Mouse (Mus musculus) CH12.LX (cell line): ENCODE data around the gene Ctdspl. TPM values are rescaled to one million over a fixed set of nuclear protein-coding genes. Genes with fewer than 3 reads are reported as not detected.

Experiments used
- DNase-seq: peaks from one replicate; pipeline ENCODE4 v3.0.0-alpha.2; 2013; ENCODE audit errors: extremely low read depth
- H3K27ac ChIP-seq: 2 replicates; pipeline ENCODE4 v1.5.1; 2012; ENCODE audit warnings: low read depth, mild to moderate bottlenecking, control low read depth, moderate library complexity; ENCODE audit not compliant: insufficient read depth
- H3K27me3 ChIP-seq: replicated peaks from 2 replicates; pipeline ENCODE3; 2012; ENCODE audit warnings: inconsistent platforms
- H3K36me3 ChIP-seq, 2 experiments: replicated peaks in 1 of 2; 2 replicates each; pipeline versions ENCODE3 to v1.6.1; 2012; ENCODE audit warnings: inconsistent platforms in 1 of 2, low read length in 1 of 2, mild to moderate bottlenecking in 1 of 2, mixed read lengths in 1 of 2, moderate library complexity in 1 of 2; ENCODE audit not compliant: control insufficient read depth in 1 of 2, insufficient read depth in 1 of 2
- H3K4me1 ChIP-seq, 2 experiments: 2 replicates each; pipeline ENCODE4 v1.6.1; 2012; ENCODE audit warnings: inconsistent platforms in 1 of 2, moderate library complexity in 1 of 2; ENCODE audit not compliant: insufficient read depth in 2 of 2, control insufficient read depth in 1 of 2
- H3K4me2 ChIP-seq: 2 replicates; pipeline ENCODE4 v1.6.1; 2012; ENCODE audit warnings: low read depth, mild to moderate bottlenecking, control low read depth; ENCODE audit not compliant: poor library complexity, insufficient read depth, severe bottlenecking
- H3K4me3 ChIP-seq, 3 experiments: fragments of 150-350 bp in 1 of 3; sonication (generic) in 1 of 3; replicated peaks in 1 of 3; 2 replicates each; pipeline versions ENCODE3 to v1.5.1; 2011 to 2012; ENCODE audit warnings: low read depth in 2 of 3, low read length in 2 of 3, mild to moderate bottlenecking in 2 of 3, moderate library complexity in 2 of 3, control low read depth in 1 of 3, improper control_type of control experiment in 1 of 3, inconsistent platforms in 1 of 3, mixed read lengths in 1 of 3; ENCODE audit not compliant: poor library complexity in 1 of 3
- H3K79me2 ChIP-seq: replicated peaks from 2 replicates; pipeline ENCODE4 v1.6.1; 2012; ENCODE audit warnings: mild to moderate bottlenecking, moderate library complexity; ENCODE audit not compliant: control insufficient read depth, poor library complexity, insufficient read depth, severe bottlenecking; ENCODE audit errors: extremely low read depth
- H3K9ac ChIP-seq: 2 replicates; pipeline ENCODE4 v1.6.1; 2012; ENCODE audit warnings: low read depth, mild to moderate bottlenecking, control low read depth, moderate library complexity; ENCODE audit not compliant: insufficient read depth
- H3K9me3 ChIP-seq: replicated peaks from 2 replicates; pipeline ENCODE3; 2012; ENCODE audit warnings: low read length, inconsistent platforms, mixed read lengths
- BHLHE40 ChIP-seq: IDR thresholded peaks from 2 replicates; pipeline ENCODE4 v1.6.1; 2011; ENCODE audit warnings: mild to moderate bottlenecking, low read depth, low read length, improper control_type of control experiment
- CHD1 ChIP-seq: IDR thresholded peaks from 2 replicates; pipeline ENCODE4 v1.6.1; 2012; ENCODE audit warnings: low read depth, low read length, improper control_type of control experiment, inconsistent platforms
- CTCF ChIP-seq, 2 experiments: IDR thresholded peaks in 1 of 2; conservative IDR thresholded peaks in 1 of 2; 2 replicates each; pipeline ENCODE4 v1.5.1; 2011 to 2012; ENCODE audit warnings: low read depth in 2 of 2, low read length in 2 of 2, improper control_type of control experiment in 1 of 2, inconsistent platforms in 1 of 2, mild to moderate bottlenecking in 1 of 2, moderate library complexity in 1 of 2
- E2F4 ChIP-seq: IDR thresholded peaks from 2 replicates; pipeline ENCODE4 v1.6.1; 2011; ENCODE audit warnings: low read depth, low read length, improper control_type of control experiment; ENCODE audit not compliant: insufficient replicate concordance
- ELF1 ChIP-seq: IDR thresholded peaks from 2 replicates; pipeline ENCODE4 v1.6.1; 2014; ENCODE audit warnings: low read depth, mild to moderate bottlenecking, inconsistent platforms, low read length, improper control_type of control experiment
- EP300 ChIP-seq: IDR thresholded peaks from 2 replicates; pipeline ENCODE4 v1.6.1; 2011; ENCODE audit warnings: low read length, improper control_type of control experiment
- ETS1 ChIP-seq: conservative IDR thresholded peaks from 2 replicates; pipeline ENCODE4 v1.6.1; 2012; ENCODE audit warnings: low read depth, mild to moderate bottlenecking, inconsistent platforms, low read length, improper control_type of control experiment, moderate library complexity
- HCFC1 ChIP-seq: IDR thresholded peaks from 2 replicates; pipeline ENCODE4 v1.6.1; 2012; ENCODE audit warnings: low read depth, mild to moderate bottlenecking, inconsistent platforms, low read length, improper control_type of control experiment
- IRF4 ChIP-seq: IDR thresholded peaks from 2 replicates; pipeline ENCODE4 v1.6.1; 2014; ENCODE audit warnings: low read depth, mild to moderate bottlenecking, inconsistent platforms, low read length, improper control_type of control experiment
- JUN ChIP-seq: IDR thresholded peaks from 2 replicates; pipeline ENCODE4 v1.6.1; 2011; ENCODE audit warnings: low read depth, mild to moderate bottlenecking, low read length, improper control_type of control experiment, moderate library complexity; ENCODE audit not compliant: insufficient read depth
- JUND ChIP-seq: conservative IDR thresholded peaks from 2 replicates; pipeline ENCODE4 v1.6.1; 2011; ENCODE audit warnings: low read depth, low read length, improper control_type of control experiment
- MAX ChIP-seq: IDR thresholded peaks from 2 replicates; pipeline ENCODE4 v1.6.1; 2011; ENCODE audit warnings: low read length, improper control_type of control experiment
- MAZ ChIP-seq: IDR thresholded peaks from 2 replicates; pipeline ENCODE4 v1.6.1; 2012; ENCODE audit warnings: low read depth, mild to moderate bottlenecking, inconsistent platforms, low read length, improper control_type of control experiment, moderate library complexity
- MXI1 ChIP-seq: IDR thresholded peaks from 2 replicates; pipeline ENCODE4 v1.6.1; 2011; ENCODE audit warnings: mild to moderate bottlenecking, low read depth, low read length, improper control_type of control experiment
- MYC ChIP-seq: IDR thresholded peaks from 2 replicates; pipeline ENCODE4 v1.6.1; 2011; ENCODE audit warnings: low read depth, mild to moderate bottlenecking, improper control_type of control experiment, low read length
- NELFE ChIP-seq: IDR thresholded peaks from 2 replicates; pipeline ENCODE4 v1.6.1; 2011; ENCODE audit warnings: low read depth, low read length, improper control_type of control experiment
- PAX5 ChIP-seq: IDR thresholded peaks from 2 replicates; pipeline ENCODE4 v1.6.1; 2012; ENCODE audit warnings: low read length, inconsistent platforms, mixed read lengths
- POLR2AphosphoS2 ChIP-seq: IDR thresholded peaks from 2 replicates; pipeline ENCODE4 v1.6.1; 2011; ENCODE audit warnings: low read depth, low read length, improper control_type of control experiment
- RAD21 ChIP-seq: IDR thresholded peaks from 2 replicates; pipeline ENCODE4 v1.6.1; 2011; ENCODE audit warnings: low read depth, mild to moderate bottlenecking, low read length, improper control_type of control experiment, moderate library complexity
- RCOR1 ChIP-seq: conservative IDR thresholded peaks from 2 replicates; pipeline ENCODE4 v1.6.1; 2012; ENCODE audit warnings: low read depth, mild to moderate bottlenecking, inconsistent platforms, low read length, improper control_type of control experiment
- UBTF ChIP-seq: IDR thresholded peaks from 2 replicates; pipeline ENCODE4 v1.6.1; 2012; ENCODE audit warnings: low read depth, mild to moderate bottlenecking, inconsistent platforms, low read length, improper control_type of control experiment, moderate library complexity
- USF1 ChIP-seq: IDR thresholded peaks from 2 replicates; pipeline ENCODE4 v1.6.1; 2014; ENCODE audit warnings: low read depth, mild to moderate bottlenecking, inconsistent platforms, low read length, improper control_type of control experiment
- USF2 ChIP-seq: conservative IDR thresholded peaks from 2 replicates; pipeline ENCODE4 v1.6.1; 2011; ENCODE audit warnings: low read depth, low read length, improper control_type of control experiment
- ZC3H11A ChIP-seq: IDR thresholded peaks from 2 replicates; pipeline ENCODE4 v1.6.1; 2012; ENCODE audit warnings: low read depth, mild to moderate bottlenecking, inconsistent platforms, low read length, improper control_type of control experiment
- ZKSCAN1 ChIP-seq: IDR thresholded peaks from 2 replicates; pipeline ENCODE4 v1.6.1; 2012; ENCODE audit warnings: low read depth, inconsistent platforms, low read length, improper control_type of control experiment, borderline replicate concordance
- ZMIZ1 ChIP-seq: IDR thresholded peaks from 2 replicates; pipeline ENCODE4 v1.6.1; 2012; ENCODE audit warnings: low read depth, mild to moderate bottlenecking, inconsistent platforms, low read length, improper control_type of control experiment
- ZNF384 ChIP-seq: IDR thresholded peaks from 2 replicates; pipeline ENCODE4 v1.6.1; 2012; ENCODE audit warnings: low read depth, low read length, improper control_type of control experiment, inconsistent platforms
- dilution Hi-C: fragments of 300-500 bp; cut with MboI; formaldehyde crosslinking; loops from 2 replicates; pipeline ENCODE4 v1.14.3; 2020; ENCODE audit warnings: low sequenced_read_pairs; ENCODE audit not compliant: extremely low pct_unique_long_range_greater_than_20kb, extremely low pct_ligation_motif_present
- in situ Hi-C: fragments of 300-500 bp; cut with MboI; formaldehyde crosslinking; loops from 3 replicates; pipeline ENCODE4 v1.14.3; 2019; ENCODE audit warnings: low sequenced_read_pairs, low pct_ligation_motif_present, low pct_unique_long_range_greater_than_20kb, mixed read lengths
- polyA plus RNA-seq: library from polyadenylated mRNA; unstranded; fragments of >175 nt; gene quantifications from 2 replicates; pipeline ENCODE4 v1.2.1, GENCODE M21; 2012; ENCODE audit warnings: low read depth; ENCODE audit not compliant: insufficient read length
- total RNA-seq, 2 experiments: library from RNA; depleted of rRNA; stranded (reverse); fragments of 300-350 nt in 1 of 2; fragments of >200 nt in 1 of 2; gene quantifications; 2 replicates each; pipeline ENCODE4 v1.2.3; 2012 to 2014

Ctdspl gene
- total and polyA plus RNA-seq, 3 experiments: not detected

DNA sequence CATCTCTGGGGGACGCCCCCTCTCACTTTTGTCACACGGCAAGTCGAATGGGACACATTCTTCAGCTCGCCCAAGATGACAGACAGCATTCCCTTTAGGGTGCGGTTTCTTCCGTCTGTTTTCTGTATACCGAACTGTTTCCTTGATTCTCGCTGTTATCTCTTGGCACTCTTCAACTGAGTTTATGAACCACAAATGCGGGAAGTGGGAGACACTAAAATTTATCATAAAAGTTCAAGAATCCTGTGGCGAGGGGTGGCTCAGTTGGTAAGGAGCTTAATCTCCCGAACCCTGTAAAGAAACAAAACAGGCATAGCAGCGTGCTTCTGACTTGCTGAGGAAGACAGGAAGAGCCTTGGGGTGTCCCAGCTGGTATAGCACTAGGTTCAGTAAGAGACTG is 18.1 kb downstream of the Ctdspl start:
- H3K4me2 ChIP-seq: no peak overlapping the region
- DNase-seq: no peak
- dilution Hi-C loops: no loop called here
- no peaks in the 10 kb centered on the region for H3K4me1 ChIP-seq
- in situ Hi-C loops: no loop called here
- H3K27me3 ChIP-seq: peaks cover 26% of the 10 kb centered on the region
- no peaks in the 10 kb centered on the region for H3K79me2 ChIP-seq
- no peak overlapping the region for H3K9ac ChIP-seq
- H3K27ac ChIP-seq: no peak overlapping the region
- no peak overlapping the region for H3K4me3 ChIP-seq
- TF ChIP-seq BHLHE40: no peak
- TF ChIP-seq CHD1: no peak
- no peak for TF ChIP-seq MXI1
- no peak for TF ChIP-seq ETS1
- no peak for TF ChIP-seq MYC
- TF ChIP-seq RCOR1: no peak
- TF ChIP-seq ZKSCAN1: no peak
- no peak for TF ChIP-seq RAD21
- no peak for TF ChIP-seq MAZ
- TF ChIP-seq JUN: no peak
- TF ChIP-seq, all 38 proteins: peak for 0
- no peaks in the 10 kb centered on the region for H3K36me3 ChIP-seq
- H3K9me3 ChIP-seq: no peaks in the 10 kb centered on the region

DNA sequence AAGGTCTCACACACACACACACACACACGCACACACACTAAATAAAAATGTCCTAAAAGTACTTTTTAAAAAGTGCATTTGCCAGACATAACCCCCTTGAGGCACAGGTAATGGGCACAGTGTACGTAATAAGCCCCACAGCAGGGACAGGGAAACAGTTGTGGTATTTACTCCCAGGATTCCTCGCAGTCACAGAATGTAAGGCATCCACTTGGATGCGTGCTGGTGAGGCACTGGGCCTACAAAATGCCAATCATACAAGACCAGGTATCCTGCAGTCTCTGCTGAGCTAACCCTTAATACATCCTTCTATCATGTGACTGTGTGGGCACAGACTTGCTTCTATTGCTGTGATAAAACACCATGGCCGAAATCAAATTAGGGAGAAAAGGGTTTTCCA is 22.2 kb downstream of the Ctdspl start:
- in situ Hi-C loops (no loop called here), dilution Hi-C loops (no loop called here)
- H3K36me3 ChIP-seq: no peaks in the 10 kb centered on the region
- DNase-seq: no peak
- H3K4me1 ChIP-seq: 0 out of 4 replicates have a peak, but pooled peaks cover 0 to 7% of the 10 kb centered on the region in 2 experiments
- no peak overlapping the region for H3K27ac ChIP-seq
- no peak overlapping the region for H3K9ac ChIP-seq
- H3K9me3 ChIP-seq: no peaks in the 10 kb centered on the region
- H3K4me3 ChIP-seq: no peak overlapping the region
- peaks cover 52% of the 10 kb centered on the region for H3K27me3 ChIP-seq
- TF ChIP-seq ELF1 (no peak), JUN (no peak), USF1 (no peak), MAX (no peak), ETS1 (no peak), JUND (no peak)
- no peak overlapping the region for H3K4me2 ChIP-seq
- H3K79me2 ChIP-seq: no peaks in the 10 kb centered on the region

DNA sequence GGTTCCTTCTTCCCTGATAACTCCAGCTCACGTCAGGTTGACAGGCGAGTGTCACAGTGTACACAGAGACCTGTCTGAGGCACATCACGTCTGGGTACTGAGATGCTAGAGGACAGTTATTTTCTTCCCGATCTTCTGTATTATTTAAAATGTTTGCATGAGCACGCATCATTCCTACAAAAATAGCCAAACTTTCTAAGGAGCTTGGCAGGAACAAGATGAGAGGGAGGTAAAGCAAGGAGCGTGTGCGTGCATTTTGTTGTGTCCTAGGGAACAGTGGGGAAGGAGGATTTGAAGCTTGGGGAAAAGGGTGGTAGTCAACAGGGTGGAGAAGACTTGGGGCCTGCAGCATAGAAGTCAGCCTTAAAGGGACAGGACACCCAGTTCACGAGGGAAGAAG is 22.9 kb downstream of the Ctdspl start:
- Histone ChIP-seq H3K27me3 (peaks cover 52% of the 10 kb centered on the region), H3K9ac (no peak overlapping the region), H3K4me1 (0 out of 4 replicates have a peak, but pooled peaks cover 0 to 7% of the 10 kb centered on the region in 2 experiments), H3K27ac (no peak overlapping the region), H3K4me3 (no peak overlapping the region), H3K9me3 (no peaks in the 10 kb centered on the region), H3K79me2 (no peaks in the 10 kb centered on the region), H3K4me2 (no peak overlapping the region), H3K36me3 (no peaks in the 10 kb centered on the region)
- DNase-seq: no peak
- dilution Hi-C loops (no loop called here), in situ Hi-C loops (no loop called here)
- TF ChIP-seq PAX5: no peak
- TF ChIP-seq EP300: no peak
- no peak for TF ChIP-seq NELFE
- TF ChIP-seq ZC3H11A: no peak
- no peak for TF ChIP-seq HCFC1
- TF ChIP-seq ZNF384: no peak
- TF ChIP-seq RCOR1: no peak
- no peak for TF ChIP-seq USF2
- TF ChIP-seq POLR2AphosphoS2: no peak
- TF ChIP-seq MAX: no peak
- TF ChIP-seq ZMIZ1: no peak
- TF ChIP-seq IRF4: no peak
- no peak for TF ChIP-seq E2F4
- TF ChIP-seq UBTF: no peak
- no peak for TF ChIP-seq MYC
- TF ChIP-seq CTCF (conservative IDR thresholded peaks at IDR 0.05 in 1 of 2, IDR thresholded peaks at IDR 0.05 in 1 of 2; ENCODE audit: low read depth in 2 of 2, low read length in 2 of 2): no peak
- no peak for TF ChIP-seq ETS1
